In genomic region chr17:50185616-50186015, GRCm38 (mm10) we compare ENCODE assay signal across 19 mouse cellular contexts. TPM values are rescaled to one million over a fixed set of nuclear protein-coding genes. Genes with fewer than 3 reads are reported as not detected.
A peak's percentile ranks its signal among the peaks of the same experiment; 100 is the strongest.
DNase-seq lines count a peak whose midpoint lies in the region; ATAC-seq and TF ChIP-seq lines count a peak whose summit lies in the region.
"Had no signal": no experiment of that assay in that cellular context is flagged by ENCODE, and none has a peak within 500 bp of the region (broad histone marks: within the 10 kb centered on the region; RNA-seq: fewer than 3 reads in every experiment).

No protein-coding gene starts in this region.

- H3K9me3 ChIP-seq in heart, postnatal 0 days (replicated peaks; ENCODE audit: control insufficient read depth, low read length): no peaks in the 10 kb centered on the region
- H3K9me3 ChIP-seq: hindbrain, embryonic 10.5 days; limb, embryonic 13.5 days; stomach, embryonic 15.5 days had no signal

- H3K27me3 ChIP-seq in heart, postnatal 0 days (ENCODE audit: control insufficient read depth, insufficient read depth, low read length): no peaks in the 10 kb centered on the region
- no peaks in the 10 kb centered on the region for H3K27me3 ChIP-seq in thymus, adult 2 months (ENCODE audit: control insufficient read depth, insufficient read depth, low read length)

- no peak overlapping the region for H3K4me2 ChIP-seq in heart, postnatal 0 days (ENCODE audit: low read depth, low read length)
- H3K4me2 ChIP-seq: limb, embryonic 13.5 days; stomach, embryonic 15.5 days had no signal

- WGBS in heart, postnatal 0 days: 69% methylated on average over 5 of the region's 5 CpGs
- WGBS in thymus, adult 2 months: 29% methylated on average over 5 of the region's 5 CpGs

- TF ChIP-seq POLR2A in thymus, adult 2 months (IDR thresholded peaks at IDR 0.05; ENCODE audit: control insufficient read depth, extremely low read depth, insufficient read depth, low read length, poor library complexity): no peak

- H3K4me1 ChIP-seq in heart, postnatal 0 days (ENCODE audit: control insufficient read depth, insufficient read depth): peaks cover 23% of the 10 kb centered on the region
- peaks cover 39% of the 10 kb centered on the region for H3K4me1 ChIP-seq in thymus, adult 2 months (replicated peaks; ENCODE audit: control insufficient read depth, insufficient read depth, low read length)

- H3K9ac ChIP-seq in heart, postnatal 0 days (replicated peaks; ENCODE audit: low read depth, low read length): no peak overlapping the region
- H3K9ac ChIP-seq: limb, embryonic 13.5 days; liver, embryonic 14.5 days; stomach, embryonic 15.5 days had no signal

- no peak for TF ChIP-seq CTCF in heart, postnatal 0 days (IDR thresholded peaks at IDR 0.05; ENCODE audit: low read depth)
- TF ChIP-seq CTCF in thymus, adult 2 months (IDR thresholded peaks at IDR 0.05; ENCODE audit: borderline replicate concordance, control insufficient read depth, extremely low read depth, insufficient read depth, low read length, poor library complexity): no peak

- no peak overlapping the region for H3K4me3 ChIP-seq in heart, postnatal 0 days (ENCODE audit: low read depth, low read length)
- H3K4me3 ChIP-seq in thymus, adult 2 months (ENCODE audit: control insufficient read depth, insufficient read depth, low read length): no peak overlapping the region
- H3K4me3 ChIP-seq: hindbrain, embryonic 10.5 days; limb, embryonic 13.5 days; stomach, embryonic 15.5 days had no signal

- no peak for DNase-seq in heart, postnatal 0 days (ENCODE audit: low spot score)
- no peak for DNase-seq in heart, postnatal 14 days
- DNase-seq in thymus, adult 2 months: peak; percentile 46
- DNase-seq in thymus, adult 18-20 months: no peak
- peak; percentile 42 to 57 for DNase-seq in natural killer cell, adult 2 months (ENCODE audit: low spot score in 2 of 2)
- no peak for DNase-seq in c-Kit-positive CD71-positive TER-119-positive erythroid progenitor cells, embryonic 14.5 days (ENCODE audit: low spot score)
- no peak for DNase-seq in frontal cortex, postnatal 25 days (ENCODE audit: low spot score in 2 of 2)
- DNase-seq: adrenal gland, adult 8-10 months; cerebellum, postnatal 36 days; lung, postnatal 10 days; right cerebral cortex, postnatal 4 days had no signal

- intact Hi-C loops in heart, postnatal 14 days (cut with DNase I): loop anchor here (1.0 to 10.0 kb wide), 2 partner anchors 10 to 51 kb away; no protein-coding TSS in a partner anchor

- TF ChIP-seq EP300 in heart, postnatal 0 days (IDR thresholded peaks at IDR 0.05; ENCODE audit: low read depth): no peak

- H3K36me3 ChIP-seq in heart, postnatal 0 days (replicated peaks; ENCODE audit: control insufficient read depth, insufficient read depth, low read length): no peaks in the 10 kb centered on the region
- no peaks in the 10 kb centered on the region for H3K36me3 ChIP-seq in thymus, adult 2 months (ENCODE audit: control insufficient read depth, insufficient read depth, low read length)
- H3K36me3 ChIP-seq: G1E; hindbrain, embryonic 10.5 days; limb, embryonic 13.5 days; stomach, embryonic 15.5 days had no signal

- peak overlapping the region; percentile 22; the same call in 1 of the 2 replicates for H3K27ac ChIP-seq in heart, postnatal 0 days (ENCODE audit: low read depth)
- H3K27ac ChIP-seq in thymus, adult 2 months (ENCODE audit: control insufficient read depth, insufficient read depth, low read length): peak overlapping the region; percentile 80
- H3K27ac ChIP-seq: hindbrain, embryonic 10.5 days; kidney, postnatal 0 days; limb, embryonic 13.5 days; liver, embryonic 14.5 days; stomach, embryonic 15.5 days had no signal

- no peak for ATAC-seq in heart, postnatal 0 days (ENCODE audit: insufficient read depth, low read depth)
- no peak for ATAC-seq in erythroid progenitor cell, adult 5-6 weeks (replicated peaks; ENCODE audit: low FRiP score, poor library complexity, severe bottlenecking)
- ATAC-seq: forebrain, embryonic 14.5 days had no signal

RNA-seq across cellular contexts. Expression of gene Rftn1, which starts 4.9 kb away (rescaled TPM):
- 54.8 and 59.5 TPM in 2 replicates for total RNA-seq in heart, postnatal 0 days (2014; rRNA removed; ENCODE audit: low replicate concordance)
- 32.9 and 36.5 TPM in 2 replicates for polyA plus RNA-seq in heart, postnatal 0 days (2015; fragmentation: Nextera tagmentation; extraction: Ambion mirVana)
- total RNA-seq in heart, postnatal 14 days (2021): 10 to 100 TPM; 52.4 to 53.7 TPM
- polyA plus RNA-seq in thymus, adult 2 months (2012; rRNA removed): 102 and 163 TPM in 2 replicates
- 2.9 and 4.6 TPM in 2 replicates for total RNA-seq in erythroid progenitor cell, adult 5-6 weeks (2015; ENCODE audit: low replicate concordance)
- total RNA-seq in erythroid progenitor cell, adult 5-6 weeks (2017; ENCODE audit: low replicate concordance): 3.6 and 5.4 TPM in 2 replicates
- total RNA-seq: G1E had no signal
- polyA plus RNA-seq: G1E had no signal

Comparison
In these comparisons a context has a peak if more than half of its experiments do, and no peak if none do; other contexts are left out.
1. DNase-seq: peak in thymus, adult 2 months (single experiment) and natural killer cell, adult 2 months (2 of 2); none in heart, postnatal 0 days (single experiment), heart, postnatal 14 days (0 of 2), thymus, adult 18-20 months (0 of 2), c-Kit-positive CD71-positive TER-119-positive erythroid progenitor cells, embryonic 14.5 days (single experiment) and frontal cortex, postnatal 25 days (0 of 2).